Mouse (Mus musculus): ENCODE measurements around the gene Fam160a2.
"Not testable (repeated sequence)": the region's sequence is repeated elsewhere in the genome, so short reads cannot be mapped to it uniquely, and the experiment has no call there.

Fam160a2 gene

GRCm38 (mm10) chr7:105394606-105395005 is 5.2 kb downstream of the Fam160a2 start:
- no peak for DNase-seq (ENCODE audit: low spot score in 2 of 2)

GRCm38 (mm10) chr7:105390236-105390635 is 9.6 kb downstream of the Fam160a2 start:
- no peak for DNase-seq (ENCODE audit: low spot score in 2 of 2)

- no peak for DNase-seq (ENCODE audit: low spot score in 2 of 2)
Measured at GRCm38 (mm10) chr7:105387696-105388095, 12.2 kb downstream of the Fam160a2 start.

GRCm38 (mm10) chr7:105380329-105380728 is 19.5 kb downstream of the Fam160a2 start:
- DNase-seq (ENCODE audit: low spot score in 2 of 2), result no peak

GRCm38 (mm10) chr7:105374866-105375265 is 25.0 kb downstream of the Fam160a2 start, which contains the start of gene Gm5901:
Gm5901 (plus strand) TSS chr7:105375038.
- DNase-seq (ENCODE audit: low spot score in 2 of 2), result no peak

GRCm38 (mm10) chr7:105373976-105374375 is 25.9 kb downstream of the Fam160a2 start:
- no peak for DNase-seq (ENCODE audit: low spot score in 2 of 2)

- no peak for DNase-seq (ENCODE audit: low spot score in 2 of 2)
Measured at GRCm38 (mm10) chr7:105373509-105373908, 26.3 kb downstream of the Fam160a2 start.

- no peak for DNase-seq (ENCODE audit: low spot score in 2 of 2)
Measured at GRCm38 (mm10) chr7:105372912-105373311, 26.9 kb downstream of the Fam160a2 start.

- DNase-seq (ENCODE audit: low spot score in 2 of 2), result no peak
Measured at GRCm38 (mm10) chr7:105368521-105368920, 31.3 kb downstream of the Fam160a2 start.

- DNase-seq (ENCODE audit: low spot score in 2 of 2), result no peak
Measured at GRCm38 (mm10) chr7:105367930-105368329, 31.9 kb downstream of the Fam160a2 start, which contains the start of gene Olfr692. Olfr692 (plus strand) TSS chr7:105368230.

- no peak for DNase-seq (ENCODE audit: low spot score in 2 of 2)
Measured at GRCm38 (mm10) chr7:105367268-105367667, 32.6 kb downstream of the Fam160a2 start.

- DNase-seq (ENCODE audit: low spot score in 2 of 2), result no peak
Measured at GRCm38 (mm10) chr7:105361713-105362112, 38.1 kb downstream of the Fam160a2 start.

- not testable (repeated sequence) for DNase-seq (ENCODE audit: low spot score in 2 of 2)
Measured at GRCm38 (mm10) chr7:105356487-105356886, 43.4 kb downstream of the Fam160a2 start.

GRCm38 (mm10) chr7:105356064-105356463 is 43.8 kb downstream of the Fam160a2 start:
- not testable (repeated sequence) for DNase-seq (ENCODE audit: low spot score in 2 of 2)

GRCm38 (mm10) chr7:105342752-105343151 is 57.1 kb downstream of the Fam160a2 start:
- no peak for DNase-seq (ENCODE audit: low spot score in 2 of 2)

- no peak for DNase-seq (ENCODE audit: low spot score in 2 of 2)
Measured at GRCm38 (mm10) chr7:105342170-105342569, 57.7 kb downstream of the Fam160a2 start, which contains the start of gene Olfr691. Olfr691 (minus strand) TSS chr7:105342270.

GRCm38 (mm10) chr7:105334004-105334403 is 65.8 kb downstream of the Fam160a2 start, which contains the start of gene Olfr690:
Olfr690 (minus strand) TSS chr7:105334104.
- DNase-seq (ENCODE audit: low spot score in 2 of 2), result no peak

- no peak for DNase-seq (ENCODE audit: low spot score in 2 of 2)
Measured at GRCm38 (mm10) chr7:105325302-105325701, 74.6 kb downstream of the Fam160a2 start.

All from cerebellum, postnatal 4 days (tissue).